Mouse (Mus musculus) left cerebral cortex, adult 11 months (tissue): ENCODE measurements at regions not wholly inside any gene's neighbourhood (a gene's known extent, or its start where the extent isn't known, plus 50 kb on each side); places are given as distances from the start of the nearest gene placed in this dataset.

Source experiments
- DNase-seq: peaks from one replicate; pipeline ENCODE4 v3.0.0; 2022; ENCODE audit warnings: low spot score

DNA sequence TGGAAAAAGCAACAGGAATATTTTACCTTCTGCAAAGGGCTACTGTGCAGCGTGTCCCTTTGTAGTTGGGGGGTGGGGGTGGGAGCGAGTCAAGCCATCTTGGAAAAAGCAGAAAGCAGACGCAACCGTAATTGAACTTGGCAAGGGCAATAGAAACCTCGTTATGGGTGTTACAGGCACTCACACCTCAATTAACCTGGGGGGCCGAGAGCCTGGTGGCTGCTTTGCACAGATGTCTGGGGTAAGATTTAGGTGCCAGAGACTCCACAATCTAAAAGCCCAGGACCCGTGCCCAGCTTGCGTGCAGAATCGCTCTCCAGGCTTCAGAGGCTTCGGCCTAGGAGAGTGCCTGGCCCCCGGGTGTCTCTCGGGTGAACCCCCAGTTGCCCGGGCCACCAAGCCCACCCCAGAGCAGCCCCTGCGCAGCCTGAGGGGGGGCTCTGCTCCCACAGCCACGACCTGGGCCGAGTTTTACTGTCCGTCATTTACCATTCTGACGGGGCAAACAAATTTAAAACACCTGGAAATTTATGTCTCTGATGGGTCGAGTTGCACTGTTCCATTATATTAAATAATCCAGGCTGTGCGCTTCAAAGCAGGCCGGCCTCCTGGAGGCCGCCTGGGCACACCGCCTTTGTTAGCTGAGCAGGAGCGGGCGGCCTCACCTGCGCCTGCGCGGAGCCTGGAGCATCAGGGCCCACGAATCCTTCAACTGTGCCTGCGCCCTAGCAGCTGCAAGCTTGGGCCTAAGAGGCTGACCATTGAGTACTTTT lies 212.4 kb downstream of the Srbd1 start:
- DNase-seq: no peak

- DNase-seq: no peak
Observed at GRCm38 (mm10) chr17:85931955-85932354, 213.0 kb downstream of the Srbd1 start.

DNA sequence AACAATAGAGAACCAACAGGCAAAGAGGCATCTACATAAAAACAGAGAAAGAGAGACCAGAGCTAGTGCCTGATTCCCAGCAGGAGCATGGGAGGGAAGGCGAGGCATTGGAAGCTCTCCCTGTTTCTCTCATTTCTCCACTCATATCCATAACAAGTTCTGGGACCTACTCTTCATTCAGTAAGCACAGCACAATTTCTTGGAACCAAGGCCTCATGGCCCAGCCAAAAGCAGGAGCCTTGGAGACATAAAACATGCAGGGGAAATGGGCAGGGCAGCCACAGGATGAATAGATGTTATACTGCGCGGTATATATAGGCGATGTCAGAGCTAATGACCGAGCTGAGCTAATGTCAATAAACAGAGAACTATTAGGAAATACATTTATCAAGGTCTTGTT lies 214.2 kb downstream of the Srbd1 start:
- DNase-seq: no peak

GRCm38 (mm10) chr17:85930331-85930730 lies 214.6 kb downstream of the Srbd1 start:
- no peak for DNase-seq

DNA sequence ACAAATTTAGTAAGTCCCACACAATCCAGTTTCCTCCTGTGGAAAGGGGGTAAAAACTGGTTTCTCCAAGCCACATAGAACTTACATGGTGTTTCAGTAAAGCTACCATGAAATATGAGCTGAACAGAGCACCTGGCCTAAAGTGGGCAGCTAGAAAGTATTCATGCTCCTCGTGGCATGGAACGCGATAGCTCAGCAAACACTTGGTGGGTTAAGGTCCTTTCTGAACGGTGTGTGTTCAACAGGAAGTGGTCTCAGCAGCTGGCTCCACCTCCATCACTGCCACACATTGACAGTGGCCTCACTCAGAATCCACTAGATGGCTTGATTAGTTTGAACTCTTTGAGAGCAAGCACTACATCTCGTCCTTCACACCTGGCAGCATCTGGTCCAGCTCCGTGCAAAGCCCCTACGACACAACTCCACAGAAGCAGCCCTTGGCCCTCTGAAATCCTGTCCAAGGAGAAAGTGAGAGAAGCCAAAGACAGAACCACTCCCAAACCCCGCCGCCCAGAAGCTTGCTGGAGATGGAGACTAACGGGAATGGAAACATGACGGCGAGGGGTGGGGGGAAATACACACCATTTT lies 215.2 kb downstream of the Srbd1 start:
- DNase-seq: no peak

GRCm38 (mm10) chr17:85928543-85928942 lies 216.4 kb downstream of the Srbd1 start:
- no peak for DNase-seq

- no peak for DNase-seq
Observed at GRCm38 (mm10) chr17:85927261-85927660, 217.7 kb downstream of the Srbd1 start.

DNA sequence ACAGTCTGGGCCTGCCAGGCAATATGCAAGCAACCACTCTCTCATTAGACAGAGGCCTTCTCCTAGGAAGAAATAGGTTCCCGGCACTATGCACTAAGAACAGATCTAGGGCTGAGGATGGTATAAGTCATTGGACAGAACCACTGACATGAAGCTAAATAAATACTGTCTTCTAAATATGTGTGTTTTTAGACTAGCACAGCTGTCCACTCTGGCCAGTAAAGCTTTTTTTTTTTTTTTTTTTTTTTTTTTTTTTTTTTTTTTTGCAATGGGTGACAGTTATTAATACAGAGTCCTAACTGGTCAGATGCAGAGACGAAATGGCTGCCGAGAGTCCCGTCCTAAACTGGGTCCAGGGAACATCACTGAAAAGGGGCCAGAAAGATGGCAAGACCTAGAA lies 218.9 kb downstream of the Srbd1 start:
- DNase-seq: no peak

DNA sequence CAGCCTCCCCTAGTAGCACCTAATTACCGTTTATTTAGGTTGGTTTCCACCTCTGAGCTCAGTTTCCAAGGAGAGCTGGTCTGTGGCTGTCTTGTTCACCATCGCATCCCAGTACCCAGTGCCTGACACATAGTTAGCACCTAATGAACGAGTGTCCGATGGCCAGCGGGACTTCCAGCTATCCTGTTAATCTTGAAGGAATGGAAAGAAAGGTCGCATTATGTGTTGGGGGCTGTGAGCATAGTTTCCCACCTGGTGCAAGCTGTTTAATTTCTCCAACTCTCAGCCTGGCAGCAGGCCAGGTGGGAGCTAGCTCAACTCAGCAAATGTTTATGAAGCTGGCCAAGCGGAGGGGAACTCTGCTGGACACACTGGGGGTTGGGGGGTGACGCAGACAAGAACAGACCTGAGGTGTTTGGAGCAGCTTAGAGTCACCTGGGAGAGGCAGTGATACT lies 223.7 kb downstream of the Srbd1 start:
- no peak for DNase-seq

DNA sequence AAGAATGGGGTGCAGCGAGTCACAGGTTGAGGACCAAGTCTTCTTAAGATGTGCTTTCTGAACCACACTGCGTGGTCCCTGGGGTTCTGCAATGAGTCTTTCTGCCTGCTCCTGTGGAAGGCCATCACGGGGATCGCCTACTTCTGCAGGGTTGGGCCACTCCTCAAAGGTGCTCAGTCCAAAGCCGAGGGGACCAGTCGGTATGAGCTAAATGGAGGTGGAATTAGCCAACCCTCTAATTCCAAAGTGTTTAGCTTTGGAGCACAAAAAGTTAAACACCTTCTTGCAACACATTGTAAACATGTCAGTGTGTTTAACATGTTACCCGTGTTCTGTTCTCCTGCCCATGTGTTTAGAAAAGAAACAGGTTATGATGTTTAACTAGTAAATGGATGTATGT lies 225.1 kb downstream of the Srbd1 start:
- DNase-seq: no peak

DNA sequence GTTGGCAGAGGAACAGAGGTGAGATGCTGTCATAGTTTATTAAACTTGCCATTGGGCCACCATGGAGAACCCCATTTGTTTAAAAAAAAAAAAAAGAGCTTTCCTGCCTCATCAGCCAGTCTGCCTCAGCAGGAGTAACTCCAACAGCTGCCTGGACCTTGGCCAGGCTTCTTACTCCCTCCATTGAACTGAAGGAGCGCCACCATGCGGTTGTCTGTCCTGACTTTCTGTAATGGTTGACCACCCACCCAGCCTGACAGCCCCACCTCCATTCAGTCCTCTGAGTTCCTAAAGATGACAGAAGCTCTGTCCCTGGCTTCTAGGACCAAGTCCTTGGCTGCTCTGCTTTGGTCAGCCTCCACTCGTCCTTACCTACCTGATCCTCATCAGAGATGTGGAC lies 227.8 kb upstream of the Six2 start:
- no peak for DNase-seq

DNA sequence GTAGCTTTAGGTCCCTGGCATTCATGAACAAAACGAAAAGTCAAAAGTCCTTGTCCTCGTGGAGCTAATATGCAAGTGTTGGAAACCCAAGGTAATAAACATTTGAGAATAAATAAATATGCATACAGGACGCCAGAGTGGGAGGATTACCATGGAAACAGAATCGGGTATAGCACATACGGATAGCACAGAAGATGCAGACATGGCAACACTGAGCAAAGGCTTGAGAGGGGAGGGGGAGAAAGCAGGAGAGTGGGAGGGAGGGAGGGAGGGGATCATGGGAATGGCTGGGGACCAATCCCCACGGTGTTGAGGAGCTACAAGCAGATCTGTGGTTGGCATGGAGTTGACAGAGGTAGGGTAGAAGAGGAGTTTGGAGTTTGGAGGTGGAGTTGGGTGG lies 226.0 kb upstream of the Six2 start:
- DNase-seq: no peak

- no peak for DNase-seq
Observed at GRCm38 (mm10) chr17:85908709-85909108, 220.6 kb upstream of the Six2 start.

DNA sequence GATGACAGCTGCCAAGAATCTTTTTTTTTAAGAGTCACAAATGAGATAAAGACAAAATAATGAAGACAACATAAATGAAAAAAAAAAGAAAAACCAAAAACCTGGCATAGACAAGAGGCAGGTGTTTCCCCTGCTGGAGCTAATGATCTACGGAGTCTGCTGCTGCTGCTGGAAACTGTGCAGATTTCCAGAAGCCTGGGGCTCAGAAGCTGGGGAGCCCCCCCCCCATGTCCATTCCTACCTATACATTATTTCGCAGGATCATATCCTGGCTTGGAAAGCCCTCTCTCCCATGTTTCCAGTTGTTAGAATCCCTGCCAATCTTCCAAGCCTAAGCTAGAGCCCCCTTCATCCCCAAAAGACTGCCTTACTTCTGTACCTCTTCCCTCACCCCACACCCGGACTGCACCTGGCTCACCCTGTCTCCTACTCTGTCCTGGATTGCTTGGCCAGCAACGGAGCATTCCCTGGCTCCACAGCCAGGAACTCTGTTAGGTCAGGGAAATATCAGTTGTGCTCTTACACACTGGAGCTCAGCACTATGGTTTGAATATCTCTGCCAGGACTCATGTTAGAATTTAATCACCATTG lies 218.6 kb upstream of the Six2 start:
- no peak for DNase-seq

DNA sequence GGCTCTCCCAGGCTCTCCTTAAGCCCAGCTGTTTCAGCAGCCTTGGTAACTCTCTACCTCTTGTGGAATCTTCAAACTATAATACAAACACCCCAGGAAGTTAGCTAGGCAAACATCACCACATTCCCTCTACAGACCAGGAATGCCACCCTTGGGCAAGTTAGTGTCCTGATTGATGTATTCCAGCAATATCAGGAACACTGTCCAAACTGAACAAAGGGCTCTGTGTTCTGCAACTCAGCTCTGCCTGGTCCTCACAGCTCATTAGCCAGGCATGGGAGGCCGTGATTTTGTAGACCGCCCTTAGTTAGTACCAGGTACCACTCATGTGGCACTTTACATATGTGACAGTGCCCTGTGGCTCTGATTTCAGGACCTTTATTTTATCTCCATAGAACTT lies 214.5 kb upstream of the Six2 start:
- no peak for DNase-seq

DNA sequence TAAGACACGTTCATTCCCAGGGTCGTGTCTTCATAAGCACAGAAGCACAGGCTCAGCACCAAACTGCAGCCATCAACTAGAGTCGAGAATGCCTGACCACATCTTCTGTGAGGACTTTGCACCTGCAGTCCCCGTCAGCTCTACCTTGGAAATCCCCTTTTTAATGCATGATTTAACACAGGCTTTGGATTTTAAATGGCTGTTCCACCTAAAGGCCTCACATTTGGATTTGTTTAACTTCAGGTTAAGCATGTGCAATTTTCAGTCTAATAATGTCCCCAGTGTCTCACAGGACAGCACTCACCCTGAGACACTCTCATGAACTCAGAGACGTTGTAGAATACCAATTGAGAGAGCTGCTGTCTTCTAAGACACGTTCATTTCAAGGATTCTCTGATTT lies 211.0 kb upstream of the Six2 start:
- DNase-seq: no peak

GRCm38 (mm10) chr17:85895978-85896377 lies 207.9 kb upstream of the Six2 start:
- no peak for DNase-seq

DNA sequence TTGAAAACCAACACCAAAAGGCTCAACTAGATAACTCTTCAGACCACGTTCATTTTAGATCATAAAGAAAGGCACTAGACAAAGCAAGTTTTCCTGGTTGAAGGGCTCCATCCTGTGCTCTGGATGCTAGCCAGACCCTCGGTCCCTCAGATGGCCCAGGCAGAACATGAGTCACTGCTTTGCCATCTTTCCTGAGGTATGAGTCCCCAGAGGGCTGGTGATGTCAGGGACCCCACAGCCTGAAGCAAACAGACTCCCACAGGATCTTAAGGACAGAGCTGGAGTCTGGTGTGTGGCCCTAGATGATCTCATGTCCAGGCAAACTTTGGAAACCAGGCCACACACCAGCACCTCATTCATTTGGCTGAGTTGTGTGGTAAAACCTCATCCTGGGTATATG lies 203.2 kb upstream of the Six2 start:
- no peak for DNase-seq

- DNase-seq: no peak
Observed at GRCm38 (mm10) chr17:85889746-85890532, 201.9 kb upstream of the Six2 start.

GRCm38 (mm10) chr17:85888568-85889398 lies 200.7 kb upstream of the Six2 start:
- DNase-seq: no peak

DNA sequence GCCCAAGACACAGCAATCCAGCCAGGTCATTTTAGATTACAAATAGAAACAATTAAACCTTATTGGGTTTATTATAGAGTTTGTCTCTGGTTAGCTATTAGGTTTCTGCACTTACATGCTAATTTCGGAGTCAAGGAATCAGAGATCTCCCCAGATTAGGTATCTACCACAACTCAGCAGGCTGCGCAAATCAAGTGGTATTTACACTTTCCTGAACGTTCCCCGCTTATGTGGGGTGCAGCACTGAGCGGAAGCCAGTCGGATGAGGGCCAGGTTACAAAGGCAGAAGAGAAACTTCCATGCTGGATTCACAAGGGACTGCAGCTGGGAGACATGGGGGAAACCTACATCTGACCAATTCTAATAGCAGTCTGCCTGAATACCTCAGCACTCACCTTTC lies 198.6 kb upstream of the Six2 start:
- DNase-seq: no peak

GRCm38 (mm10) chr17:85886237-85886636 lies 198.2 kb upstream of the Six2 start:
- DNase-seq: no peak
